Mouse (Mus musculus) layer of hippocampus, postnatal 10 days (tissue): ENCODE results near the gene Wasf3. TPM values are rescaled to one million over a fixed set of nuclear protein-coding genes. Genes with fewer than 3 reads are reported as not detected.

ENCODE experiments used
- DNase-seq, 2 experiments: peaks; one replicate each; pipeline ENCODE4 v3.0.0; 2021; ENCODE audit warnings: low spot score in 2 of 2
- long read RNA-seq: library from polyadenylated mRNA; stranded (forward); transcript quantifications from one replicate; pipeline ENCODE4 v2.0.0, GENCODE M21; 2023
- total RNA-seq, 2 experiments: library from RNA; stranded (reverse); gene quantifications; 2 replicates each; pipeline ENCODE4 v1.2.3; 2021

Gene Wasf3
- 10 to 100 TPM; 77.3 to 85.9 TPM for total RNA-seq
- long read RNA-seq, full-length matches to known transcripts = 2 of 24 reads
- long read RNA-seq, partial matches to known transcripts = 2 of 24 reads
- long read RNA-seq, other reads (novel, unspliced or antisense) = 20 of 24 reads

DNA sequence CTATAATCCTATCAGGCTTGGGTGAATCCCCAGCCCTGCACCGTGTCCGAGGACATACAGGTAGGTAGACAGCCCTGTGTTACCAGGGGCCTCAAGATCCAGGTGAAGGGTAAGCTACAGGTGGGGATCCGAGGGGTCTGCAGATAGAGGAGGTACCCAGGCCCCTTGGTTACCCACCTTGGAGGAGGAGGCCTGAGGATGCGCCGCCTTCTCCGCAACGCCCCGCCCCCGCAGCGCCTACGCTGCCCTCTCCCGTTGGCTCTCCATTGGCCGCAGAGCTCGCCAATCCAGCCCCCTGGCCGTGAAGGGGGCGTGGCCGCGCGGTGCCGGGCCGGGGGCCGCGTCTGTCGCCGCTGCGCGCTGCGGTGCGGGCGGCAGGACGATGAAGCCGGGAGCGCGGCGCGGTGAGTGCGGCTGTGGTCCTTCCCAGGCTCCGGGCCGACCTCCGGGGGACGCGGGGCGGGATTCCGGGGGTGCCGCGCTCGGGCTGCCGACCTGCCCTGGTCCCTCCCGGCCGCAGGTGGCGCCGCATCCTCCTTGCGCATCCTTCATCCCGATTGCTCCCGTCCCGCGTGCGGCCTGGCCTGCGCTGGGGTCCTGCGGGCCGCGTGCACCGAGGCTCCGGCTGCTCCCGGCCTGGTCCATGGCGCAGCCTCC, at the start of gene Wasf3:
Gene Wasf3 (plus strand): TSS at position 51 of the 657 bp plus-strand sequence.
- peak; percentile 87 to 95 for DNase-seq

DNA sequence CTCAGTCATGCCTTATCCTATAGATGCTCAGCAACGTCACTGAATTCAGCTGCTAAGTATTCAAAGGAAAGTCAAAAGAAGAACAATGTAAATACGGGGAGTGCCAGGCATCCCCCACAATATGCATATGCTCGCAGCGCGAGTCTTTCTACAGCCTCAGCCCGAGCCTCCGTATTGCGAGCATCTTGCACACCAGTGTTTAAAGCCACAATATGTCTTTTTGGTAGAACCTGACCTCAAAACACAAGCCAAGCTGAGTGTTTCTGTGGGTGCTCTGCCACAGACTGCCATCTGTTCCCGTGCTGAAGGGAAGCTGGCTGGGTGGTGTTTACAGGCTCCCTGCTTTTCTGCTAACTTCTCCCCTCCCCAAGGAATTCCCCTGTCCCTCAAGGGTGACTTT, 46.7 kb upstream of the Wasf3 start:
- DNase-seq = no peak

GRCm38 (mm10) chr5:146340037-146340436, 44.7 kb upstream of the Wasf3 start:
- no peak for DNase-seq

GRCm38 (mm10) chr5:146344911-146345686, 39.7 kb upstream of the Wasf3 start:
- DNase-seq = peak; percentile 37 to 45

- DNase-seq = peak in 1 of 2 experiments; percentile 28
These were observed 37.7 kb upstream of the Wasf3 start for GRCm38 (mm10) chr5:146347081-146347480.

- no peak for DNase-seq
These were observed 35.6 kb upstream of the Wasf3 start for GRCm38 (mm10) chr5:146349183-146349582.

DNA sequence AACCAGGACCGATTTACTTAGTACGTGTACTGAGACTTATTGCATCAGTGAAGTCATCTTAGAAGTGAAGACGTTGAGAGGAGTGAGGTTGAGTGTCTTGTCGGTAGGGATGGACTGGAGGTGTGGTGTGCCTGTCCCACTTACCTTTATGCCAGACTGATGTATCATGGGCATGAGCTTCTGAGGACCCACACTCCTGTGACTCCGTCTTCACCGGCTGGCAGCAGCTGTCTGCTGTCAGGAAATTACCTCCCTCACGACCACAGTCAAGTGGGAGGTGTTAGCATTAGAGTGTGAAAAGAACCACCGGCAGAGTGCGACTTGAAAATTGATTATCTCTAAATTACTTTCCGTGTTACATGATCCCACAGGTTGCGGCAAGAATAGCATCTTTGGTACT, 34.0 kb upstream of the Wasf3 start:
- no peak for DNase-seq

- no peak for DNase-seq
These were observed 32.8 kb upstream of the Wasf3 start for GRCm38 (mm10) chr5:146352006-146352405.

DNA sequence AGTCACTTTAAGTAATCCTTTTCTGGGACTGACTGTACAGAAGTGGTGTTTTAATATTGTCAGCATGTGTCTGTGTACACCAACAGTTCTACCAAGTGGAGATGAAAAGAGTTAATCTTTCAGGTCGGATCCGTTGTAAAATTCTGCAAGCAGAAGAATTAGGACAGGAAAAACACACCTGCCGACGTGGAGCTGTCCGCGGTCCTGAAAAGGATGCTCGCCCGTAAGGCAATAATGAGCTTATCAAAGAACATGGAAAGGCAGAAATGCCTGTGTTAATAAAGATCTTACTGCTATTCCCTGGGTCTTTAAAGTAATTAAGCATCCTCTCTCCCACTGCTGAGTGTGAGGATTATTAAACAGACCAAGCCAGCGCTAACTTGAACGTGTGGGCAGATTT, 24.4 kb upstream of the Wasf3 start:
- DNase-seq = no peak

- DNase-seq = no peak
These were observed 22.1 kb upstream of the Wasf3 start for GRCm38 (mm10) chr5:146362711-146363110.

GRCm38 (mm10) chr5:146368356-146368755, 16.4 kb upstream of the Wasf3 start:
- DNase-seq = no peak

DNA sequence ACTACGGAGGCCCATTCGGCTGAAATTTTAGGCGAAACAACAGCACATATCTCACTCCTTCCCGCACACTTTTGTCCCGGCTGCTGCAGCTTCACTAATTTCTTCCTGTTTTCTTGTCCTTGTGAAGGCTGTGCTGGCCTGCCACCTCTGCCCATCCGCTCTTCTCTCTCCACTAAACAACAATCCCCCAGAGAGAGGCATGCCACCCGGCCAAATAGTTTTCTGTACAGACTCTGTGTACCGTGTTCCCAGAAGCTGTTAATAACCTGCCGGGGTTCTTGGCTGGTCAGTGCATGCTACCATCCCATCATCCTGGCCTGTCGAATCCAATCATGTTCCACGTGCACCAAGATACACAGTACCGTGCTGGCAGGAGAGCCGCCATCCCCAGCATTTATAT, 15.8 kb upstream of the Wasf3 start:
- DNase-seq = no peak

DNA sequence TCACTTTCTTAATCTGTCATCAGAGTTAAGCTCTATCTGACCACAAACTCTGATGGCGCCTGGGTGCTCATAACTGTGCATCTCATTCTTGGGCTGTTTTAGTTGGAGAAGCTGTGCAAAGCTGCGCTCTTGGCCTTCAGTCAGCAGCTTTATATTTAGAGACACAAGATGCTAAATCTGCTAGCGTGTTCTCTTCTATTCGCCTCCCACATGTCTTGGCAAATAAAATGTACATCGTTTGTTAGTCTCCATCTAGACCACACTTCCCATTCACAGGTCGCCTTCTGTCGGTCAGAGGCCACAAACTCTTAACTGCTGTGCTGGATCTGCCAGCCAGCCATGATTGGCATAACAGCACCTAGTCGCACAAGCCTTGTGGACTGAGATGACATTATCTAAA, 14.0 kb upstream of the Wasf3 start:
- DNase-seq = no peak

DNA sequence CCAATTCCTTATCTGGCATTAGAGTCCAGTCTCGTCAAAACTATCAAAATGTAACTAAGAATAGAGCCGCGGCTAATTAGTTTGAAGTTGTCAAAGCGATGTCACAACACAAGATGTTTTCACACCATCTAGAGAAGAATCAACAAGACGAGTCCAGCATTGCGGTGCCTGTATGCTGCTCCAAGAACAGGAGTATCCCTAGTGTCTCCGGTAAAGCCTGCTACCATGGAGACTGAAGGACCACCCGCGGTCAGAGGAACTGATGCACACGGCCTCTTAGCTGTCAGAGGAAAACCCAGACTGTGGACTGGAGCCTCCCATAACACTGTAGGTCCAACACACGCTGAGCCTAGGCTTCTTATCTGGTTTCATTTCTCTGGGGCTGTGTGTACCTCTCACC, 11.5 kb upstream of the Wasf3 start:
- DNase-seq = no peak

DNA sequence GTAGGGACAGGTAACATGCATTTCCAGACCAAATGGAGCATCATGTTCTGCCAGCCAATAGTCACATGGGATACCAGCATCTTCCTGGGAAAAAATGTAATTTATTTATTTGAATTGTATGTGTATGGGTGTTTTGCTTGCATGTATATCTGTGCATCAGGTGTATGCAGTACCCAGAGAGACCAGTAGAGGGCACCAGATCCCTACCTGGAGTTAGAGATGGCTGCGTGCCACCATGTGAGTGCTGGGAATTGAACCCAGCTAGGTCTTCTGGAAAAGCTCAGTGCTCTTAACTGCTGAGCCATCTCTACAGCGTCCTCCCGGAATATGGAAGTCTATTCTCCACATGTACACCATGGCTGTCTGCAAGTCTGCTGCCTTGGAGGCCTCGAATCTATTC, 8.2 kb upstream of the Wasf3 start:
- DNase-seq = no peak

GRCm38 (mm10) chr5:146380041-146380440, 4.7 kb upstream of the Wasf3 start:
- no peak for DNase-seq

GRCm38 (mm10) chr5:146382268-146382667, 2.5 kb upstream of the Wasf3 start:
- DNase-seq = no peak

DNA sequence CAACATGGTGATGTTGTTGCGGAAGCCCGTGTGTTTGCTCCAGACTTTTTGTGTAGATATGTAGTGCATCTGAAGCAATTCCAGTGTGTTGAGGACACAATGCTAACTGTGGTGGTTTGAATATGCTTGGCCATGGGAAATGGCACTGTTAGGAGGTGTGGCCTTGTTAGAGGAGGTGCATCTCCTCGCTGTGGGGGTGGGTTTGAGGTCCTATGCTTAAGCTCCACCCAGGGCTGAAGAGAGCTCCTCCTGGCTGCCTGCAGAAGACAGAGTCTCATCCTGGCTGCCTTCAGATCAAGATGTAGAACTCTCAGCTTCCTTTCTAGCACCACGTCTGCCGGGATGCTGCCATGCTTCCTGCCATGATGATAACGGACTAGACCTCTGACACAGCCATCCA, 1.4 kb upstream of the Wasf3 start:
- DNase-seq = no peak

- no peak for DNase-seq
These were observed 1.2 kb downstream of the Wasf3 start for GRCm38 (mm10) chr5:146385989-146386388.

DNA sequence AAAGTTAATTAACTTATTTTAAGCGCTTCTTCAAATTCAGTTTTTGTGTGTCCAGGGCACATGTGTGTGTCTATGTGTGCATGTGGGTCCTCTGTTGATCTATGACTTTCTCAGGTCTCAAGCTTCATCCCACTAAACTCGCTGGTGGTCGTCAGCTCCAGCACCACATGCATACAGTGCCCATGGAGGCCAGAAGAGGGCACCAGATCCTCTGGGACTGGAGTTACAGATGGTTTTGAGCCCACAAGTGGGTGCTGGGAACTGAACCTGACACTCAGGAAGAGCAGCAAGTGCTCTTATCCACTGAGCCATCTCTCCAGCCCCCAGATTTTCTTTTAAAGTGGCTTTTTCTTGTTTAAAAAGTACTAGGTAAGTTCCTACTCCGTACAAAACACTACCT, 2.1 kb downstream of the Wasf3 start:
- DNase-seq = no peak

DNA sequence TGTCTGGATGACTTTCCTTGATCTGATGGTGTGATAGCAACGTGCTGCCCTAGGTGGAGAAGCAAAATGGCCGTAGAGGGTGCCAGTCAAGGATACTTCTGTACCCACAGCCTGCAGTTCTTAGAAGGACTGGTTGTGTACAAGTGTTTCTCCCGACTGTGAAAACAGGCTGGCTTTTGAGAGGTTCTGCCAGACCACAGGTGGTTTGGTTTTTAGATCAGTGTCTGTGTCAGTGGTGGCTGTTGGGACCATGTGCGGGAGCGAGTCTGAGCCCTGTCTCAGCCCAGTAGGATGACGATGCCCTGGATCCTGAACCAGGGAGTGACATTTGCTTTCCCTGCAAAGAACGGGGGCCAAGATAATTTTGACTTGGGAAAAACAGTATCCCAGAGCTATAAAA, 9.8 kb downstream of the Wasf3 start:
- DNase-seq = no peak

GRCm38 (mm10) chr5:146397253-146397652, 12.5 kb downstream of the Wasf3 start:
- no peak for DNase-seq
